Mouse (Mus musculus) layer of hippocampus, postnatal 14 days (tissue): ENCODE measurements around the gene Mtmr2. TPM values are rescaled to one million over a fixed set of nuclear protein-coding genes. Genes with fewer than 3 reads are reported as not detected.

ENCODE experiments used
- DNase-seq, 2 experiments: peaks; one replicate each; pipeline ENCODE4 v3.0.0; 2021 to 2022; ENCODE audit warnings: low spot score in 2 of 2, mixed read lengths in 1 of 2
- total RNA-seq, 2 experiments: library from RNA; stranded (reverse); gene quantifications; 2 replicates each; pipeline ENCODE4 v1.2.3; 2021

Gene Mtmr2
- total RNA-seq, 2 experiments from 2014 or later = 51.1 to 55.5 TPM

- no peak for DNase-seq
Measured at GRCm38 (mm10) chr9:13804480-13804879, 56.3 kb downstream of the Mtmr2 start.

GRCm38 (mm10) chr9:13806854-13807253 lies 58.6 kb downstream of the Mtmr2 start:
- no peak for DNase-seq

- no peak for DNase-seq
Measured at GRCm38 (mm10) chr9:13807657-13808056, 59.4 kb downstream of the Mtmr2 start.

GRCm38 (mm10) chr9:13809937-13810336 lies 61.7 kb downstream of the Mtmr2 start:
- DNase-seq = no peak

GRCm38 (mm10) chr9:13818369-13818768 lies 70.2 kb downstream of the Mtmr2 start:
- DNase-seq = no peak

- no peak for DNase-seq
Measured at GRCm38 (mm10) chr9:13820774-13821173, 72.6 kb downstream of the Mtmr2 start.

GRCm38 (mm10) chr9:13825896-13826295 lies 77.7 kb downstream of the Mtmr2 start:
- no peak for DNase-seq

- DNase-seq = no peak
Measured at GRCm38 (mm10) chr9:13826391-13826805, 78.2 kb downstream of the Mtmr2 start.

GRCm38 (mm10) chr9:13826832-13827405 lies 78.7 kb downstream of the Mtmr2 start, which contains the start of gene Cep57:
Cep57 (minus strand) TSS chr9:13827107.
- peak; percentile 97 to 98 for DNase-seq

- DNase-seq = peak; percentile 99 to 100
Measured at GRCm38 (mm10) chr9:13827406-13828086, 79.3 kb downstream of the Mtmr2 start, which contains the start of gene Fam76b. Fam76b (plus strand) TSS chr9:13827716.

GRCm38 (mm10) chr9:13828087-13828441 lies 79.9 kb downstream of the Mtmr2 start:
- DNase-seq = no peak

- DNase-seq = no peak
Measured at GRCm38 (mm10) chr9:13835256-13835655, 87.0 kb downstream of the Mtmr2 start.

GRCm38 (mm10) chr9:13836726-13837125 lies 88.5 kb downstream of the Mtmr2 start:
- DNase-seq = no peak

- no peak for DNase-seq
Measured at GRCm38 (mm10) chr9:13847591-13847990, 99.4 kb downstream of the Mtmr2 start.

- peak; percentile 11 to 65 for DNase-seq
Measured at GRCm38 (mm10) chr9:13848481-13849480, 100.6 kb downstream of the Mtmr2 start.

GRCm38 (mm10) chr9:13853876-13854275 lies 105.7 kb downstream of the Mtmr2 start:
- DNase-seq = no peak

Other genes with a start within 250 kb of the Mtmr2 start
- gene Cep57, start 78.7 kb downstream of the Mtmr2 start, total RNA-seq = 10 to 100 TPM; 16.3 to 19.5 TPM
- 10 to 100 TPM; 18.5 to 24.7 TPM for gene Fam76b, start 79.3 kb downstream of the Mtmr2 start, total RNA-seq